Mouse (Mus musculus) olfactory bulb, adult 2 months (tissue): Measurements from ENCODE around the gene Cep152.

ENCODE experiments used
- CTCF ChIP-seq: fragments of 200-500 bp; IDR thresholded peaks from 2 replicates; pipeline ENCODE4 v1.5.1; 2012; ENCODE audit warnings: low read depth, mild to moderate bottlenecking, low read length, moderate library complexity; ENCODE audit not compliant: insufficient read depth
- POLR2A ChIP-seq: fragments of 200-500 bp; IDR thresholded peaks from 2 replicates; pipeline ENCODE4 v1.6.1; 2012; ENCODE audit warnings: mild to moderate bottlenecking, low read depth, low read length, moderate library complexity; ENCODE audit not compliant: insufficient read depth

GRCm38 (mm10) chr2:125662517-125662916, 37.6 kb upstream of the Cep152 start:
- TF ChIP-seq POLR2A, result no peak
- no peak for TF ChIP-seq CTCF
